12 mouse cellular contexts compared by ENCODE assay signal in the genomic region with DNA sequence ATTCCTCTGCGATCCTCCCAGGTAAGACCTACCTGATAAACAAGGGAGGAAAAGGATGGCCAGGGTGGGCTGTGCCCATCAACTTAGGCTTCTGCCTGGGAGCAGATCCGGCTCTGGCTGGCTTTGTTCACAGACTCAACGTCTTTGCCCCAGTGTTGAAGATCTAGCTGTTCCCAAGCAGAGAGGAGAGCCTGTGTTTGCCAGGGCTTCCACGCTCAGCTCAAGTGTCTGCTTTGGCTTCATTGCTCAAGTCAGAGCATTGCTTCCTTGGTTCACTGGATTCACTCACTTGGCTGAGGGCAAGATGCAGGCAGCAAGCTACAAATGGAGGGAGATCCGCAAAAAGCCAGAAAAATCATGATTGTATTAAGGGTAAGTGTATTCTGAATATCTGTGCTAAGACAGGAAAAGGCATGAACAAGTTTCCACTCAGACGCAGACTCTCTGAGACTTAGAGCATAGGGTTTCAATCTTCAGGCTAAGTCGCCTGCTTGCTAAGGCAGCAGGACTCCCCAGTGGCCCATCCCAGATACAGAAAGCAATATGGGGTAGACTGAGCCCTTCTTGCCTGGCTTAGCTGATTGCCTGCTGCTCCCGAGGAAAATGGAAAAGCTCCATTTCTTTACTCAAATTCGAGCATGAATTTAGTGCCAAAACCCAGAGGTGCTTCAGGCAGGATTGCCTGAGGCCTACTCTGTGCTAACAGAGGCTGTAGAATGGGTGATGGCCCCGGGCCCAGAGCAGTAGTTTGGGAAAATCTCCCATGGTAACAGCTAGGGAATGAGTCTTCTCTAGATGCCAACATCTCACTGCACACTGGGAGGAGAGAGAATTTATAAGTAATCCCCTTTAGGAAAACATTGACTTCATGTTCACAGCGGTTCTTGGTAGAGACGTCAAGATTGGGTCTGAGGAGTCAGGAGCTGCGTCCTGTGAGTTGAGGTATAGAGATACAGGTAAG. TPM values are rescaled to one million over a fixed set of nuclear protein-coding genes. Genes with fewer than 3 reads are reported as not detected.
DNase-seq lines count a peak whose midpoint lies in the region; ATAC-seq and TF ChIP-seq lines count a peak whose summit lies in the region.
"Had no signal": no experiment of that assay in that cellular context is flagged by ENCODE, and none has a peak within 500 bp of the region (broad histone marks: within the 10 kb centered on the region; RNA-seq: fewer than 3 reads in every experiment).

No protein-coding gene starts in this region.

- intact Hi-C loops in gastrocnemius, adult 2 months (cut with DNase I) = no loop called here

- no peak for TF ChIP-seq EP300 in stomach, postnatal 0 days (optimal IDR thresholded peaks at IDR 0.05)

- DNase-seq in gastrocnemius, adult 2 months = peak; percentile 67
- no peak for DNase-seq in gastrocnemius, postnatal 4 days (ENCODE audit: low spot score in 2 of 2)
- no peak for DNase-seq in neural tube, embryonic 10.5 days (ENCODE audit: extremely low spot score, low spot score)
- no peak for DNase-seq in stomach, postnatal 0 days (ENCODE audit: low spot score)
- DNase-seq in liver = no peak
- DNase-seq in adrenal gland, adult 2 months = no peak
- DNase-seq: cerebellum, postnatal 10 days; heart, adult 11 months had no signal

- H3K4me1 ChIP-seq in neural tube, embryonic 13.5 days (replicated peaks) = peaks cover 42% of the 10 kb centered on the region
- peaks cover 54% of the 10 kb centered on the region for H3K4me1 ChIP-seq in lung, embryonic 15.5 days
- no peaks in the 10 kb centered on the region; the same call in 1 of the 2 replicates for H3K4me1 ChIP-seq in stomach, postnatal 0 days (replicated peaks; ENCODE audit: control insufficient read depth, insufficient read depth)

- TF ChIP-seq CTCF in gastrocnemius, adult 2 months (IDR thresholded peaks at IDR 0.05) = no peak
- no peak for TF ChIP-seq CTCF in stomach, postnatal 0 days (IDR thresholded peaks at IDR 0.05; ENCODE audit: low read depth)

- ATAC-seq in neural tube, embryonic 13.5 days (ENCODE audit: low read depth) = no peak
- no peak for ATAC-seq in lung, embryonic 15.5 days (ENCODE audit: borderline replicate concordance, extremely low read depth, low FRiP score, low TSS enrichment)
- ATAC-seq in stomach, postnatal 0 days (ENCODE audit: low FRiP score, low TSS enrichment) = no peak; the same call in 1 of the 2 replicates

- H3K27ac ChIP-seq in gastrocnemius, adult 2 months = peak overlapping the region; percentile 68
- H3K27ac ChIP-seq in neural tube, embryonic 13.5 days (replicated peaks) = peak overlapping the region; percentile 33; the same call in 1 of the 2 replicates
- peak overlapping the region; percentile 7; the same call in 1 of the 2 replicates for H3K27ac ChIP-seq in lung, embryonic 15.5 days
- H3K27ac ChIP-seq in stomach, postnatal 0 days (replicated peaks) = peak overlapping the region; percentile 61

- no peak overlapping the region for H3K9ac ChIP-seq in neural tube, embryonic 13.5 days
- H3K9ac ChIP-seq in lung, embryonic 15.5 days = no peak overlapping the region
- H3K9ac ChIP-seq in stomach, postnatal 0 days (ENCODE audit: low read length) = no peak overlapping the region

- peaks cover 3% of the 10 kb centered on the region; the same call in 1 of the 2 replicates for H3K27me3 ChIP-seq in neural tube, embryonic 13.5 days
- H3K27me3 ChIP-seq in lung, embryonic 15.5 days = no peaks in the 10 kb centered on the region
- H3K27me3 ChIP-seq in stomach, postnatal 0 days (ENCODE audit: control insufficient read depth, insufficient read depth, low read length) = no peaks in the 10 kb centered on the region

- no peaks in the 10 kb centered on the region for H3K36me3 ChIP-seq in neural tube, embryonic 13.5 days
- no peaks in the 10 kb centered on the region for H3K36me3 ChIP-seq in lung, embryonic 15.5 days
- H3K36me3 ChIP-seq in stomach, postnatal 0 days (ENCODE audit: control insufficient read depth, insufficient read depth, low read length) = no peaks in the 10 kb centered on the region

- WGBS in neural tube, embryonic 13.5 days = 79% methylated on average over 13 of the region's 13 CpGs
- WGBS in lung, embryonic 15.5 days = 73% methylated on average over 13 of the region's 13 CpGs
- WGBS in stomach, postnatal 0 days = 64% methylated on average over 13 of the region's 13 CpGs

- H3K4me3 ChIP-seq in gastrocnemius, adult 2 months = no peak overlapping the region
- no peak overlapping the region for H3K4me3 ChIP-seq in neural tube, embryonic 13.5 days
- H3K4me3 ChIP-seq in lung, embryonic 15.5 days = no peak overlapping the region
- no peak overlapping the region for H3K4me3 ChIP-seq in stomach, postnatal 0 days (ENCODE audit: low read depth, low read length)
- H3K4me3 ChIP-seq: erythroblast, embryonic 14.5 days; megakaryocyte, embryonic 14.5 days had no signal

- no peak overlapping the region for H3K4me2 ChIP-seq in neural tube, embryonic 13.5 days
- H3K4me2 ChIP-seq in lung, embryonic 15.5 days = no peak overlapping the region
- H3K4me2 ChIP-seq in stomach, postnatal 0 days (replicated peaks; ENCODE audit: low read depth) = no peak overlapping the region

- no peaks in the 10 kb centered on the region for H3K9me3 ChIP-seq in neural tube, embryonic 13.5 days
- H3K9me3 ChIP-seq in lung, embryonic 15.5 days = no peaks in the 10 kb centered on the region
- no peaks in the 10 kb centered on the region for H3K9me3 ChIP-seq in stomach, postnatal 0 days (ENCODE audit: control insufficient read depth, low read length)
- H3K9me3 ChIP-seq: megakaryocyte, embryonic 14.5 days had no signal

RNA-seq across cellular contexts. Expression of a gene that starts 37.5 kb away (rescaled TPM):
- 10 to 100 TPM; 28.2 to 44.8 TPM for total RNA-seq in gastrocnemius, adult 2 months (2021)
- 10 to 100 TPM; 15.8 to 16.5 TPM for total RNA-seq in gastrocnemius, postnatal 4 days (2021)
- 5.6 and 6.6 TPM in 2 replicates for polyA plus RNA-seq in neural tube, embryonic 13.5 days (2015; fragmentation: Nextera tagmentation; extraction: Ambion mirVana)
- 4.1 TPM in 2 replicates for polyA plus RNA-seq in lung, embryonic 15.5 days (2015; fragmentation: Nextera tagmentation; extraction: Ambion mirVana)
- 3.3 and 3.9 TPM in 2 replicates for polyA plus RNA-seq in stomach, postnatal 0 days (2015; fragmentation: Nextera tagmentation; extraction: Ambion mirVana)
- total RNA-seq in adrenal gland, adult 2 months (2021) = 10 to 100 TPM; 29.8 to 37.6 TPM
- polyA plus RNA-seq in adrenal gland, adult 2 months (2012; rRNA removed) = 17.7 and 19.6 TPM in 2 replicates

Comparison
In these comparisons a context has a peak if more than half of its experiments do, and no peak if none do; other contexts are left out.
1. H3K27ac ChIP-seq: peak in every context shown above with its lines; median percentile 68 in gastrocnemius, adult 2 months; 61 in stomach, postnatal 0 days; 33 in neural tube, embryonic 13.5 days; 7 in lung, embryonic 15.5 days.